Mouse (Mus musculus): Measurements from ENCODE around the gene Ppp2r3a. TPM values are rescaled to one million over a fixed set of nuclear protein-coding genes. Genes with fewer than 3 reads are reported as not detected.

Ppp2r3a gene
- total RNA-seq, 2 experiments from 2014 or later = 167 to 176 TPM

DNA sequence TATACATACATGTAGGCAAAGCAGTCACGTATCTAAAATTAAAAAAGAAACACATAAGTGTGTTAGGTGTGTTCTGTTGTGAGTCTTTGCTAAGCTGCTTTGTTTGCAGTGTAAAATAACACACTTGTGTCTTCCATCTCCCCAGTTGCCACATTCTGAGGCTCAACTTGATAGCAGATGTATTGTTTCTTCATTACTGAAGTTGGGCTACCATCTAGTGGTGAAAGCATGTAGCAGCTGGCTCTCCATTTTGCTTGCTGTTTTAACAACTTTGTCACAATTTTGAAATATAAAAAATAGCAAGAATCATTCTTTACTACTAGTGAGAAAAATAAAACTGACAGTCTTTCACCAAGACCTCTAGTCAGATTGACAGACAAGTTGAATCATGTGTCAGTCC, 92.2 kb downstream of the Ppp2r3a start:
- peak; percentile 16 for DNase-seq (ENCODE audit: low spot score)

DNA sequence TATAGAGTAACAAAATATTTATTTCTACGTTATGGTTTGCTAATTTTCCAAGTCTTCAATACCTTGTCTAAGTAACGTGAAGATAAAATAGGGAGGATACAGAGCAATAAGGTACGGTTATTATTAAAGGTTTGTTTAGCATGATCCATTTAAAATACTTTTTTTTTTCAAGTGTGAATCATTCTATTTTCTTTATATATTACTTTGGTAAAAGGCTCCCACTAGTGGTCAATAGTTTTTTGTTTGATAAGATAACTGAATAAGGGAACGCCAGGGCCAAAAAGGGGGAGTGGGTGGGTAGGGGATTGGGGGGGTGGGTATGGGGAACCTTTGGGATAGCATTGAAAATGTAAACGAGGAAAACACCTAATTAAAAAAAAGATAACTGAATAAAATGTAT, 98.7 kb downstream of the Ppp2r3a start:
- no peak for DNase-seq (ENCODE audit: low spot score)

DNA sequence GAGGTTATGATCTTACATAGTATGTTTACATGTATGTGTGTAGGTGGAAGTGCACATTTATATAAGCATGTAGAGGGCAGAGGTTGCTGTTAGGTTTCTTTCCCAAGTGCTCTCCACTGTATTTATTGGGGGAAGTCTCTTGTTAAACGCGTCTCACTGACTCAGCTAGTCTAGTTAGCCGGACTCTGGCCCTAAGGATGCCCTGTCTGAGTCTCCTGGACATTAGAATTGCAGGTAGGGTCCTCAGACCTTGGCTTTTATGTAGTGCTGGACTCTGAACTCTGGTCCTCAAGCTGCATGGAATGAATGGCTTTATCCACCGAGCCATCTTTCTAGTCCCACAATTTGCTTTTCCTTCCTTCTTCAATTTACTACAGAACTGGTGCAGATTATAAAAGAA, 108.0 kb downstream of the Ppp2r3a start:
- DNase-seq (ENCODE audit: low spot score) = no peak

DNA sequence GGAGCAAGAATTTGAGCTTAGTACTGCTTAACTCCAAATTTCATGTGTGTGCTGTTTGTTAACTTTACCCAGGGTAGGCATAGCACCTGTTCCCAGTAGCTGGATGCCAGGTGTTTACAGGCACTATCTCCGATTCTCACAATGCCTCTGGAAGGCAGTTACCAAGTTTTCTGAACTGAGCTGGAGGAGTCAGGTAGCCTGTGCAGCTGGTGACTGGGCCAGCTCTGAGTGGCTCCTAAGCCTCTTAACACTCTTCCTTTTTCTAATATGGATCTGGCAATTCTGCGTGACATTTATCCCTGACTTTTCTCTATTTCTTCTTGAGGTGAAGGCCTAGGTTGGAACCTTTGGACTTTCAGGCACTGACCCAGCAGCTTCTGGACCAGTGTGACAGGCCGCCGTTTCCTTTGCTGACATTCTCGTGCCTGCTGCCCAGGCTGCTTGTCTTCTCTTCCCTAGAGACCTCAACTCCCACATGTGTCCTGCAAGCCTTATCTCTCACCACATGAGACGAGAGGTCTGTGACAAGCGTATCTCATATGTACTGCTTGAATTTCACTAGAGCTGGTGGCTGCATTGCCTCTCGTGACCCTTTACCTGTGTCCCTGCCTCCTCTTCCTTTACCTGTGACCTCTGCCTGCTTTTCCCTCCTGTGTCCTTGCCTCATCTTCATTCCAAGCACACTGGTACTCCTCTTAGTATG, 137.3 kb downstream of the Ppp2r3a start:
- DNase-seq (ENCODE audit: low spot score) = no peak

DNA sequence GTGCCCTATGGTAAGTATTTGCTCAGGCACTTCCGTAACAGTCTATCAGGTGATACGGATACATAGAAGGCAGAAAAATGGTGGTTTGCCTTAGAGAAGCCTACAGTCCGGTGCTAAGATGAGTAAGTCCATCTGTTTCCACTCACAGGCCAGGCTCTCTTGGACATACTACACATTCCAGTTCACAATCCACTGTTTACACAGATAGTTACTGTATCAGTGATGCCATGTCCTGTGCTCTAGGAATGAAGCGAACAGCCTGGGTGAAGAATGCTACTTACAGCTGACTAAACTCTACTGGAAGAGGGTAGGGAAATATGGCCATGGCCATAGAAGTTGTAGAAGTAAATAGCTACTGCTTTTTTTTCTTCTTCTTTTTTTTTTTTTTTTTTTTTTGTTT, 138.3 kb downstream of the Ppp2r3a start:
- no peak for DNase-seq (ENCODE audit: low spot score)

DNA sequence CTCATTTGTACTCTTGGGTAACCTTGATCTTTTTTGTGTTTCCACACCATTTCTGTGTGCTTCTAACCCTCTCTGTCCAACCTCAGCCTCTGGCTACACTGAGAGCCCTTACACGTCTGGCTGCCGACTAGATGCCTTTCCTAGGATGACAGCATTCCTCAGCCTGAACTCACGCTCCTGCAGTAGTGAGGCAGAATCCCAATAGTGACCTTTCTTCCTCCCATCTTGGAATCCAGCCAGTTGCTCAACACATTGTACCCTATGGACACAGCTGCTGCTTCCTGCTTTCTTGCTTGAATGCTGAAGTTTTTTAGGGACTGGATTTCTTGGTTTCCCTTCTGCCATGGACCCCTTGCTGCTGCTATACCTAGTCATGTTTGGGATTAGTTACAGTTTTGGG, 141.6 kb downstream of the Ppp2r3a start:
- DNase-seq (ENCODE audit: low spot score) = peak; percentile 38

DNA sequence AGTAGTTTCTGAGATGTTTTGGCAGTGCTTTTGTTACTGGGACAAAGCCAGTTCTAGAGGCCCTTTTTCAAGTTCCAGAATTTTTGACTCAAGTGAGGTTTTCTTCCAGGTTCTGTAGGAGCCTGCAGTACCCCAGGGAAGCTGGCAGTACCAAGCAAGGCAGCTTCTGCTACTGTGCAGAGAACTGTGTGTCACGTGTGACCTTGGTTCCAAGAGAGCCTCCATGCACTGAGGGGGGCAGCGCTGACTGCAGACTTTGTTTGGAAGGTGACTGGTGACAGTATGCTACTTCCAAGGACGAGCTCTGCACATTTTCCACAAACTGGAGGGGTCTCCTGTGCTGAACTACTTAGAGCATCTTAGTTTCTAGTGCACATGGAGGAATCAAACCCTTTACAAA, 144.2 kb downstream of the Ppp2r3a start:
- no peak for DNase-seq (ENCODE audit: low spot score)

DNA sequence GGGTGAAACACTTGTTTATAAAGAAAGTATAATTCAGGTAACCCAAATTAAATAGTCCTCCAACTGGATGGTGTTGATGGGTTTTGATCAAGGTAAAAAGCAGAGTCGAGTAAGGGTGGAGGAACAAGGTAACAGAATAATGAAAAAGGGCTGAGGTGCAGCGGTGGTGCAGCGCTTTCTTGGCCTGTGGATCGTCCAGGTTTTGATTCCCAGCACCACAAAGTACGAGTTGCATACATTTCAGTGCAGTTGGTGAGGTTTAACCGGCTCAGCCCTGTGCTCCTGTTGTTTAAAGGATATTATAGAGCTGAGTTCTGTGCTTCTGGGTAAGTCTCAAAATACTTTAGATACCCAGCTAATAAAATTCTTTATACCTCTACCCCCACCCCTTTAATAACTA, 145.9 kb downstream of the Ppp2r3a start:
- no peak for DNase-seq (ENCODE audit: low spot score)

DNA sequence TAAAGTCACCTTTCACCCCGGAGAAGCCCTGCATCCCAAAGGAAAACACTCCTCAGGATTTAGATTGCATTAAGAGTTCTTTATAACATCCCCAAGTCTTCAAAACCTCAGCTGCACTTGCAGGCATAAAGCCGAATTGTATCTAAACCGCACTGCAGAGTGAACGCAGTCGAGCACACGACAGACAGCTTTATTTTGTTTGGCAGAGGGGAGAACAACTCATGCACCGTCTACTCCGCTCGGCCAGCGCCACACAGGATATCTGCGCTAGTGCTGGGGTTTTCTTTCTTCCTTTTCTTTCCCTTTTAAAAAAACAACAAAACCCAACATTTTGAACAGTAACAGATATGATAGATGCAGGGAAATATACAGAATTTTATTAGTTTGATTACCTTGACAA, 146.7 kb downstream of the Ppp2r3a start:
- DNase-seq (ENCODE audit: low spot score) = no peak

DNA sequence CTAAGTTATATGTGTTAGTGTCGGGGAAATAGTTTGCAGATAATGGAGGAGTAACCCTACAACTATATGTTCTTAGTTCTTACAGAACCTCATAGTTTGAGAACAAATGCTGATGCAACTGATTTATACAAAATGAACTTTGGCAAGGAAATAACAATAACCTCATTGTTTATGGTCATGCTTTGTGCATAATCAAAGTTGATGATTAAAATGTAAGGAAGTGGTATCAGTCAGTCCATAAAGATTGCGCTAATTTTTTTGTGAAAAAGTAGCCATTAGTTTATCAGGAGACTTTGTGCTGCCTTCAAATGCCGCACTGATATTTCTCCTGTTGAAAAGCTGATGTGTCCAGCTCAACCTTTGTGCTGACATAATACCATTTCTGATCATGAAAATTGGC, 149.3 kb downstream of the Ppp2r3a start:
- DNase-seq (ENCODE audit: low spot score) = no peak

DNA sequence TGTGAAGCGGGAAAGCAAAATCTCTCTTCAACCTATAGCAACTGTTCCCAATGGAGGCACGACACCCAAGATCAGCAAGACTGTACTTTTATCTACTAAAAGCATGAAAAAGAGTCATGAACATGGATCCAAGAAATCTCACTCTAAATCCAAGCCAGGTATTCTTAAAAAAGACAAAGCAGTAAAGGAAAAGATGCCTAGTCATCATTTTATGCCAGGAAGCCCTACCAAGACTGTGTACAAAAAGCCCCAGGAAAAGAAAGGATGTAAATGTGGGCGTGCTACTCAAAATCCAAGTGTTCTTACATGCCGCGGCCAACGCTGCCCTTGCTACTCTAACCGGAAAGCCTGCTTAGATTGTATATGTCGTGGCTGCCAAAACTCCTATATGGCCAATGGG, 150.0 kb downstream of the Ppp2r3a start:
- no peak for DNase-seq (ENCODE audit: low spot score)

DNA sequence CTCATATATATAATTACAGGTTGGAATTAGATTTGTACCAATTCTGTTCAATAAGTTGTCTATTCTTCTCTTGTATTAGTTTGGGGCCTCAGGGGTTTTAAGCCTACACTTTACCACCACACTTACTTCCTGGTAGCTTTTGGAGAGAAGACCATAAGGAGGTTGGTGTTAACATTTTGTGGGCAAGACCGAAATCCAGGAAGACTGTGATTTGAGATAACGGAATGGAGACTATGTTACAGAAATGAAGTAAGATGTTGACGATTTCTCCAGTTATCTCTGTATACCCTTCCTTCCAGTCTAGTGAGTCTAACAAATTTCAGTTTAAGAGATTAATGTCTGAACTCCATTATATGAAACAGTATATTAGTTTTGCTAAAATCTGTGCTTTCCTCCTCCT, 151.4 kb downstream of the Ppp2r3a start:
- DNase-seq (ENCODE audit: low spot score) = no peak

DNA sequence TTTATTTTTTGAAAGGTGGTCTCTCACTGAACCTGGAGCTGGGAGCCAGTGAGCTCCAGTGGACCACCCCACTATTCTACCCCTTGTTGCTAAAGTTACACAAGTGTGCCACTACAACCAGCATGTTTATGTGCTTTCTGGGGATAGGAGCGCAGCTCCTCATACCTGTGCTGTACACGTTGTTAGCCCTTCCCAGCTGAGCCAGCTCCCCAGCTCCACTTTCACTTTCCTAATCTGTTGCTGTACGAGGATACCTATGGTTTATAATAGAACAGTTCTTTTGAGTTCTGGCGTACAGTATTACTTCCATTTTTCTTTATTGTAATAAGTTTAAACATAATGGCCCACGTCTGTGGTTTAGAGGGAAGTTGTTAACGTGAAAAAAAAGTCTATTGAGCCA, 152.2 kb downstream of the Ppp2r3a start:
- DNase-seq (ENCODE audit: low spot score) = no peak

DNA sequence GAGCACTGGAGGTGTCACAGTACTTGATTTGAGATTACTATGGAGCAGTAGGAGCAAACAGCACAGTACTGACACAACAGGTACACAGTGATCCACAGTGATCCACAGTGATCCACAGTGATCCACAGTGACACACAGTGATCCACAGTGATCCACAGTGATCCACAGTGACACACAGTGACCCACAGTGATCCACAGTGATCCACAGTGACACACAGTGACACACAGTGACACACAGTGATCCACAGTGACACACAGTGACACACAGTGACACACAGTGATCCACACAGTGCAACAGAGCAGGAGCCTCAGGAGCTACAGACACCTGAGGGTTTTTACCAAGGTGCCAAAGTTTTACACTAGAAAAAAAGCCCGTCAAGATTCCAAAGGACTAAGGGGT, 154.1 kb downstream of the Ppp2r3a start:
- DNase-seq (ENCODE audit: low spot score) = no peak

DNA sequence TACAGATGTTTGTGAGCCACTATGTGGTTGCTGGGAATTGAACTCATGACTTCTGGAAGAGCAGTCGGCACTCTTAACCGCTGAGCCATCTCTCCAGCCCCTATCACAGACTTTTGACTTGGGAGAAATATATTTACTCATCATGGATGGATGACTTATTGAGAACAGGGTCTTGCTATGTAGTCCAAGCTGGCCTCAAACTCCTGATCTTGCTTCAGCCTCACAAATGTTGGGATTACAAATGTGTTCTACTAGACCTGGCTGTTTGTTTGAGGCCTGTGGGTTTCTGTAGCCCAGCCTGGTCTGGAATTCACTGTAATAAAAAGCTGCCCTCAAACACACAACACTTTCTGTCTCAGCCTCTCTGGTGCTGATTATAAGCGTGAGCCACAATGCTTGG, 155.1 kb downstream of the Ppp2r3a start:
- no peak for DNase-seq (ENCODE audit: low spot score)

DNA sequence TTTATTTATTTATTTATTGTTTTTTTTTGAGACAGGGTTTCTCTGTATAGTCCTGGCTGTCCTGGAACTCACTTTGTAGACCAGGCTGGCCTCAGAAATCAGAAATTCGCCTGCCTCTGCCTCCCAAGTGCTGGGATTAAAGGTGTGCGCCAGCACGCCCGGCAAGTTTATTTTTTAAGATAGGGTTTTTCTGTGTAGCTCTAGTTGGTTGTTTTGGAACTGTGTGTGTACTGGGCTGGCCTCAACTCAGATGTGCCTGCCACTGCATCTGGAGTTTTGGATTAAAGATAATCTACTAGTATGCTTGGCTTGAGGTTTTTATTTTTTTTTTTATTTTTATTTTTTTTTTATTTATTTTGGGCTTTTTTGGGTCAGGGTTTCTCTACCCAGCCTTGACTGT, 156.2 kb downstream of the Ppp2r3a start:
- no peak for DNase-seq (ENCODE audit: low spot score)

DNA sequence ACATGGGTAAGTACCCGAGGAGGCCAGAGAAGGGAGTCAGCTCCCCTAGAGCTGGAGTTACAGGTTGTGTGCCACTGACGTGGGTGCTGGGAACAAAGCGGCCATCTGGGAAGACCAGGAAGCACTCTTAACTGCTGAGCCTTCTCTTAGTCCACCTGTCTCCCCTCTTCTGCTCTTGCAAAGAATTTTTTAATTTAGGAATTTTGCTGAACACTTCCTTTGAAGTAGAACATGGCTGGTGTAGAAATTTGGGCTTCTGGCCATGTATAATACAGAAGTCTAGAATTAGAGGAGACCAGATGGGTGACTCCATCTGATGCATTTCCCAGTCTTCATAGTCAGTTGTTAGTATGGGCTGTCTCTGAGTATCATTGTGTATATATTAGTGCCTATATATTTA, 167.9 kb downstream of the Ppp2r3a start:
- no peak for DNase-seq (ENCODE audit: low spot score)

DNA sequence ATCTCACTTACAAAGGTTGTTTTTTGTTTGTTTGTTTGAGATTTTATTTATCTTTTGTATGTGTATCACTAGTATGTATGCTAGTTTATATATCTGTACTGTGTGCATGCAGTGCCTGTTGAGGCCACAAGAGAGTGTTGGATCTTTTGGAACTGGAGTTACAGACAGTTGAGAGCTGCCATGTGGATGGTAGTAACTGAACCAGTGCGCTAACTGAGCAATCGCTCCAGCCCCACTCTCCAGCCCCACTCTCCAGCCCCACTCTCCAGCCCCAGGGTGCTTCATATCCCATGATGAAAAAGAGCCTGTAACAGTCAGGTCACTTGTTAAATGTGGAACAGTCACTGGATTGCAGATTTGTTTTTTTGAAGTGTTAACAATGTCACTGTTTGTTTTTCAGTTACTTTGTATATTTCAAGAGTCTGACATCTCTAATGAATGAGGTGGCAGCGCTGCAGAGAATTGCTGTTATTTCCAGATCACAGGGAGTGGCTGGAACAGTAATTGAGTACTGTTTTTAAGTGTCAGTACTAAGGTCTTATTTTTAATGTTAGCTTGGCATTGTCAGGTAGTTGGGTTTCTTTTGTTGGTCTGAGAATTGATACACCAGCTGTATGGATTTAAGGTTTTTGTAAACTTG, 171.4 kb downstream of the Ppp2r3a start:
- no peak for DNase-seq (ENCODE audit: low spot score)

DNA sequence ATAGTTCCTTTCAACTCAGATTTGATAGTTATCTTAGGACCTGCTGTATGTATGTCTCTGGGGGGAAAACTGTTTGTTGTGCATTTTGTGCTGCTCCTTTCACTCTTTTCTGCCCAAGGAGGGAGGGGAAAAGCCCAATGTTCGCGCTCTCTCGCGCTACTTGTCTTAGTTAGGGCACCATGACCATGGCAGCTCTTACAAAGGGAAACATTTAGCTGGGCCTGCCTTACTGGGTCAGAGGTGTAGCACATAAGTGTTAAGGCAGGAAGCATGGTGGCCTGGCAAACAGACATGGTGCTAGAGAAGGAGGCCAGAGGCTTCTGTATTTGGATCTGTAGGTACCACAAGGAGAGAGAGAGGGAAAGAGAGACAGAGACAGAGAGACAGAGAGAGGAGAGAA, 173.0 kb downstream of the Ppp2r3a start:
- DNase-seq (ENCODE audit: low spot score) = no peak

DNA sequence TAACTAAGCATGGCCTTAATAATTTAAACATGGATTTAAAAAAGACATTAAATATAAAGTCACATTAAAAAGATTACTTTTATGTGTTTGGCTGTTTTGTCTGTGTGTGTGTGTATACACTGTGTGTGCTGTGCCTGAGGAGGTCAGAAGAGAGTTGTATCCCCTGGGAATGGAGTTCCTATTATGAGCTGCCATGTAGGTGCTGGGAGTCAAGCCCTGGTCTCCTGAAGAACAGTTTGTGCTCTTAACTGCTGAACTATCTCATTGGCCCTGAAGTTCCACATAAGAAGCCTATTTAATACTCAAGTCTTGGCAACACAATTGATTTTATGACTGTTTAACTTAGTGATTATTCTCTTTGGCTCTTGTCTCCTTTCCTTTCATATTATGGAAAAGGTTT, 174.1 kb downstream of the Ppp2r3a start:
- DNase-seq (ENCODE audit: low spot score) = no peak

DNA sequence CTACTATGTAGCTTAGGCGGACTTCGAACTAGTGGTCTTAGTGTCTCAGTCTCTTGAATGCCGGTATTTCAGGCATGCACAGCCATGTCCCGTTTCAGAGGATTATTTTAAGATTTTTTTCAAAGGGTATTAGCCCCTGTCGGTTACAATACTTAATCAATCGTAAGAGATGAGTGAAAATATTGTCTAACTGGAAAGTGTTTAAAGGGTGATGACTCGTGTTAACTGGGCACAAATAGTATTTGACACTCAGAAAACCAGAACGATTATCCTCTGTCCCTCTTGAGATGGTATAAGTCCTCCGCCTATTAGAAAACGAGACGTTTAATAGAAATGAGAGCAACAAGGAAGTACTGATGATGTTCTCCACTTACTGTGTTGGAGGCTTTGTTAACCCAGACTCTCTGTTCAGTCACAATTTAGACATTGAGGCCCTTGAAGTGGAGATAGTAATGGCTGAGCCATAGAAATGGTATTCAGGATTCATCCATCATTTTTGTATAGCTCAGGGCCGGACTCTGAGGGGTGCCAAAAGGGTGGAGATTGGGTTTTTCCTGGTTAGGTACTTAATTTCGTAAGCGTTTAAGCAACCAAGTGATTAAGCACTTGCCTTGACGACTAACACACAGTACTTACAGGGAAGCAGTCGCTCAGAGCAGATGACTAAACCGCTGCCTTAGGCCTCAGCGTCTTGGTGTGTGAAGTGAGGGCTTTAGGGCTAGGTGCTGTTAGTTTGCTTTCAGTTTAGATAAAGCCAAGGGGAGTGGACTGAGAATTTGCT, 175.3 kb downstream of the Ppp2r3a start:
- DNase-seq (ENCODE audit: low spot score) = no peak

DNA sequence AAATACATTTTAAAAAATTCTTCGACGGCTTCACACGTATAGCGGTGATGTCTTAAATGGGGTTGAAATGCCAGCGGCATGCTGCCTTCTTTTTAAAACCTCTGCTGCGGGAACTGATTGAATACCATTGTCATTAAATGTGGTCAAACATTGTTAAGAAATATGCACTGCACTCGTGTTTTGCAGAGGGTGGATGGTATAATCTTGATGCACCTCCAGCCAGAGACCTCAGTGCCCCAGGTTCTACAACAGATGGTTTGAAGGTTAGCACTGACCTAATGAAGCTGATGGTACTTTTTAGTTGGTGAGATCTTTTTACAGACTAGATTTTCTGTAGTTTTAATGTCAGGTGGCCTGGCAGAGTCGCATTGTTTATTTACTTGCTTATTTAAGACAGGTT, 175.9 kb downstream of the Ppp2r3a start:
- no peak for DNase-seq (ENCODE audit: low spot score)

DNA sequence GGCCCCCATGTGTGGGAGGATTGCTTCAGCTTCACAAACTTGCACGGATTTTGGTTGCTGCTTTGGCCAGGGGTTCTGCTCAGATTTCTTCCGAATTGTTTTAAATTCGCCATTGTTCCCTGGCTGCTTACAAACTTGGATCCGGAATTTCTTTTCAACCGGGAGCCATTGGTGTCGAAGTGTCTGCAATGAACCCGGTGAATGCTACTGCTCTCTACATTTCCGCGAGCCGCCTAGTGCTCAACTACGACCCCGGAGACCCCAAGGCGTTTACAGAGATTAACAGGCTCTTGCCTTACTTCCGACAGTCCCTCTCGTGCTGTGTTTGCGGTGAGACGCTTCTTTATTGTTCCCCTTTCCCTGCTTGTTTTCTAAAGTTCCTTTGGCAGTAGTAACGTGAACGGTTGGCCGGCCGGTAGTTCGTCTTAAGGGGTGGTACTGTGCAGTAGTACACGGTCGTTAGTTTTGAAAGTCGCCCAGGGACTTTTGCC, 176.5 kb downstream of the Ppp2r3a start:
- DNase-seq (ENCODE audit: low spot score) = peak; percentile 24
